Mouse (Mus musculus): ENCODE results near the gene Tnfaip8l1. TPM values are rescaled to one million over a fixed set of nuclear protein-coding genes. Genes with fewer than 3 reads are reported as not detected.

Tnfaip8l1 gene
- total and polyA plus RNA-seq, 2 experiments from 2014 or later, result 3.4 to 5.6 TPM

- no peaks in the 10 kb centered on the region for H3K9me3 ChIP-seq (replicated peaks; ENCODE audit: control insufficient read depth, low read length)
- DNase-seq (ENCODE audit: low spot score), result no peak
- H3K27ac ChIP-seq (ENCODE audit: low read depth), result no peak overlapping the region
- 96% methylated on average over 3 of the region's 3 CpGs for WGBS
- no peak overlapping the region for H3K4me3 ChIP-seq (ENCODE audit: low read depth, low read length)
- peaks cover 58% of the 10 kb centered on the region for H3K36me3 ChIP-seq (replicated peaks; ENCODE audit: control insufficient read depth, insufficient read depth, low read length)
- no peak for TF ChIP-seq EP300 (IDR thresholded peaks at IDR 0.05; ENCODE audit: low read depth)
- no peak for TF ChIP-seq CTCF (IDR thresholded peaks at IDR 0.05; ENCODE audit: low read depth)
- no peaks in the 10 kb centered on the region for H3K27me3 ChIP-seq (ENCODE audit: control insufficient read depth, insufficient read depth, low read length)
- no peak for ATAC-seq (ENCODE audit: insufficient read depth, low read depth)
- H3K4me1 ChIP-seq (ENCODE audit: control insufficient read depth, insufficient read depth), result peaks cover 1% of the 10 kb centered on the region; the same call in 1 of the 2 replicates
- H3K9ac ChIP-seq (replicated peaks; ENCODE audit: low read depth, low read length), result no peak overlapping the region
- no peak overlapping the region for H3K4me2 ChIP-seq (ENCODE audit: low read depth, low read length)
These were observed 13.1 kb downstream of the Tnfaip8l1 start for GRCm38 (mm10) chr17:56175416-56175815.

DNA sequence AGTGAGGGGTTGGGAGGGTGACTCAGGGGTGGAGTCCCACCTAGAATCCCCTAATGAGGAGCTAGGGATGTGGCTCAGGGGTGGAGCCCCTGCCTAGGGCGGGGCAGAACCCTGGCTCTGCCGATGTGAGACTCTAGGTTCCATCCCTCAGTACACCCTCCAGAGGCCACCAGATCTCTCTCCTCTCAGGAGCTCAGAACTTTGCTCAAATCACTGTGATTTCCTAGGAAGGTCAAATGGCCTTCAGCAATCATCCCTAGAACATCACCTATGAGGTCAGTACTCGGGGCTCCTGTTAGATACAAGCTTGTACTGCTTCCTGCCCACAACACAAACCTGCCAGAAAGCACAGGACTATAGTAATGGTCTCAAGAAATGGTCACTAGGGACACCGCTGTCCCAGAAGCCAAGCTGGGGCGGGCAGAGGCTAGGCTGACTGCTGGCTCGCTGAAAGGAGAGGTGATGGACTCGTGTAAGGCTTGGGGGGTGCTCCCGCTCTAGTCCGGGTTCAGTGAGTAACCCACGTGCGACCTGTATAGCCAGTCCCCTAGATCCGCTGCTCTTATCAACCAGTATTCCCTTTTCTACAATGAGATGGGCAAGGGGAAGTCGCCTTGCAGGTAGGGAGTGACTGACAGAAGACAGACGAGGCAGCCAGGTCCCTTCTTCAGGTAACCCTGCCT lies 20.8 kb downstream of the Tnfaip8l1 start:
- TF ChIP-seq CTCF (IDR thresholded peaks at IDR 0.05; ENCODE audit: low read depth) (no peak), EP300 (IDR thresholded peaks at IDR 0.05; ENCODE audit: low read depth) (no peak)
- Histone ChIP-seq H3K27me3 (ENCODE audit: control insufficient read depth, insufficient read depth, low read length) (no peaks in the 10 kb centered on the region), H3K9me3 (replicated peaks; ENCODE audit: control insufficient read depth, low read length) (no peaks in the 10 kb centered on the region), H3K27ac (ENCODE audit: low read depth) (peak overlapping the region; percentile 57), H3K4me2 (ENCODE audit: low read depth, low read length) (peak overlapping the region; percentile 81), H3K36me3 (replicated peaks; ENCODE audit: control insufficient read depth, insufficient read depth, low read length) (peaks cover 57% of the 10 kb centered on the region), H3K4me1 (ENCODE audit: control insufficient read depth, insufficient read depth) (peaks cover 6% of the 10 kb centered on the region; the same call in 1 of the 2 replicates), H3K4me3 (ENCODE audit: low read depth, low read length) (peak overlapping the region; percentile 76), H3K9ac (replicated peaks; ENCODE audit: low read depth, low read length) (peak overlapping the region; percentile 70)
- ATAC-seq (ENCODE audit: insufficient read depth, low read depth) (0 out of 2 replicates have a peak, but pooled peaks have one; percentile 1), DNase-seq (ENCODE audit: low spot score) (no peak)
- 1% methylated on average over 14 of the region's 14 CpGs for WGBS

DNA sequence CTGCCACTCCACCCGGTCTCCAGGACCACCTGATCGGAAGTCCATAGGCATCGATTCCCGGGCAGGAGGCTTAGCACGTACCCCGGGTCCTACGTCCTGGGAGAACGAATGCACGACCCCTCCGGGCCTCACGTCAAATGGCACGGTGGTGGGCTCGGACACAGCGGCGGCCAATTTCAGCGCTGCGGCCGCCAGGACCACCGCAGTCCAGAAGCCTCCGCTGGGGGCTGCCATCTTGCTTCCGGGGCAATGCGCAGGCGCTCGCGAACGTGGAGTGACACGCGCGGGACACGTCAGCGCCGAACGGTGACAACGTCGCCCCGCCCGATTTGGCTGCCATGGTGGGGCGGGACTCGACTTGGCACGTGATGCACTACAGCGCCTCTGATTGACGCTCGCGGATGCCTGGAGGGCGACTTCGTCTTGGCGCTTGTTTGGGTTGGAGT lies 21.4 kb downstream of the Tnfaip8l1 start, which contains the start of gene Mydgf:
Gene Mydgf, minus strand, starts transcription at position 263 of the 446 bp plus-strand sequence.
- peak; percentile 92 for DNase-seq (ENCODE audit: low spot score)
- under 1% methylated on average over 47 of the region's 47 CpGs for WGBS
- Histone ChIP-seq H3K9me3 (replicated peaks; ENCODE audit: control insufficient read depth, low read length) (no peaks in the 10 kb centered on the region), H3K36me3 (replicated peaks; ENCODE audit: control insufficient read depth, insufficient read depth, low read length) (peaks cover 59% of the 10 kb centered on the region), H3K4me3 (ENCODE audit: low read depth, low read length) (peak within 1 kb of the TSS; percentile 76), H3K4me2 (ENCODE audit: low read depth, low read length) (peak within 1 kb of the TSS; percentile 81), H3K27ac (ENCODE audit: low read depth) (peak within 1 kb of the TSS; percentile 63), H3K4me1 (ENCODE audit: control insufficient read depth, insufficient read depth) (peaks cover 6% of the 10 kb centered on the region; the same call in 1 of the 2 replicates), H3K27me3 (ENCODE audit: control insufficient read depth, insufficient read depth, low read length) (no peaks in the 10 kb centered on the region), H3K9ac (replicated peaks; ENCODE audit: low read depth, low read length) (peak within 1 kb of the TSS; percentile 70)
- ATAC-seq (ENCODE audit: insufficient read depth, low read depth), result peak; percentile 96
- TF ChIP-seq CTCF (IDR thresholded peaks at IDR 0.05; ENCODE audit: low read depth) (no peak), EP300 (IDR thresholded peaks at IDR 0.05; ENCODE audit: low read depth) (no peak)

DNA sequence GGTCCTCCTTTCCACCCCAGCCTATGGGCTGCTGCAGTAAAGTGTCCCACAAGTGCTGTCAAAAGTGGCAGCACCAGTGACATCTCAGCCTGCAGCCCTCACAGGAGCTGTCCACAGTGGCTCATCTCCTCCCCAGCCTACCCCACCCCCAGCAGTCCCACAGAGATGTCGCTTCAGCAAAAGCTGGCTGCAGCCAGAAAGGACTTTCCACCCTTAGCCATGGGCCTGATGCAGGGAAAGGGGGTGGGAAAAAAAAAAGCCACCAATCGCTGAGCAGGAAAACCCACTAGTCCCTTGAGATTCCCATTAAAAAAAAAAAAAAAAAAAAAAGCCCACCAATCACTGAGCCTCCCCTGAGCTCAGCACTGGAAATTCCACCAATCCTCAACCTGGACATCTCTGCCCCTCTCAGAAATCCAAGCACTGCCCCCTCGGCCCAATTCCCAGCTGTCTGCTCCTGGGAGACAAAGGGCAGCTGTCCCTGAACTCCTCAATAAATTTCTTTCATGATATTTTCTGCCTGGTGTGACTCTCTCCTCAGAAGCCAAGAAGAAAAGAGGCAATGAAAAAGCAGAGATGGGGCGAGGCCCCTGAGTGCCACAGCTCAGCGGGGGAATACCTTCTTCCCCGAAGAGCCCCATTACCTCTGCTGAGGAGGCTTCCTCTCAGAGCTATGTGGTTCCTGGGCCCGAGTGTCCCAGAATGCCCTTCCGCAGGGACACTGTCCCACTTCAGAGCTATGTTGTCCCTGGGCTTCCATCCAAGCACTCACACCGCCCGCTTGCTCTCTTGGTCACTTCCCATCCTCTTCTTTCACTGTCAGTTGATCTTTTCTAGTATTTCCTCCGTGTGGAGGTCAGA lies 23.2 kb downstream of the Tnfaip8l1 start:
- 34% methylated on average over 11 of the region's 11 CpGs for WGBS
- H3K9ac ChIP-seq (replicated peaks; ENCODE audit: low read depth, low read length), result 0 out of 2 replicates have a peak overlapping the region, but pooled peaks have one; percentile 1

GRCm38 (mm10) chr17:56191266-56191665 lies 29.0 kb downstream of the Tnfaip8l1 start:
- H3K27me3 ChIP-seq (ENCODE audit: control insufficient read depth, insufficient read depth, low read length), result no peaks in the 10 kb centered on the region
- H3K9ac ChIP-seq (replicated peaks; ENCODE audit: low read depth, low read length), result no peak overlapping the region
- H3K4me2 ChIP-seq (ENCODE audit: low read depth, low read length), result no peak overlapping the region
- H3K4me1 ChIP-seq (ENCODE audit: control insufficient read depth, insufficient read depth), result no peaks in the 10 kb centered on the region
- ATAC-seq (ENCODE audit: insufficient read depth, low read depth), result no peak
- DNase-seq (ENCODE audit: low spot score), result no peak
- no peak overlapping the region for H3K4me3 ChIP-seq (ENCODE audit: low read depth, low read length)
- peaks cover 92% of the 10 kb centered on the region for H3K36me3 ChIP-seq (replicated peaks; ENCODE audit: control insufficient read depth, insufficient read depth, low read length)
- H3K27ac ChIP-seq (ENCODE audit: low read depth), result no peak overlapping the region
- H3K9me3 ChIP-seq (replicated peaks; ENCODE audit: control insufficient read depth, low read length), result no peaks in the 10 kb centered on the region
- no peak for TF ChIP-seq CTCF (IDR thresholded peaks at IDR 0.05; ENCODE audit: low read depth)
- no peak for TF ChIP-seq EP300 (IDR thresholded peaks at IDR 0.05; ENCODE audit: low read depth)
- 76% methylated on average over 6 of the region's 6 CpGs for WGBS

More for the DNA sequence above, 23.2 kb downstream of the Tnfaip8l1 start:
- no peak overlapping the region for H3K4me3 ChIP-seq (ENCODE audit: low read depth, low read length)
- peaks cover 6% of the 10 kb centered on the region; the same call in 1 of the 2 replicates for H3K4me1 ChIP-seq (ENCODE audit: control insufficient read depth, insufficient read depth)
- peaks cover 59% of the 10 kb centered on the region for H3K36me3 ChIP-seq (replicated peaks; ENCODE audit: control insufficient read depth, insufficient read depth, low read length)
- H3K27ac ChIP-seq (ENCODE audit: low read depth), result peak overlapping the region; percentile 71
- ATAC-seq (ENCODE audit: insufficient read depth, low read depth) (peak; percentile 40), DNase-seq (ENCODE audit: low spot score) (peak; percentile 56)
- H3K27me3 ChIP-seq (ENCODE audit: control insufficient read depth, insufficient read depth, low read length), result no peaks in the 10 kb centered on the region
- no peaks in the 10 kb centered on the region for H3K9me3 ChIP-seq (replicated peaks; ENCODE audit: control insufficient read depth, low read length)
- 0 out of 2 replicates have a peak overlapping the region, but pooled peaks have one; percentile 81 for H3K4me2 ChIP-seq (ENCODE audit: low read depth, low read length)
- no peak for TF ChIP-seq EP300 (IDR thresholded peaks at IDR 0.05; ENCODE audit: low read depth)
- TF ChIP-seq CTCF (IDR thresholded peaks at IDR 0.05; ENCODE audit: low read depth), result no peak

All from heart, postnatal 0 days (tissue).